Mouse (Mus musculus): ENCODE results near the gene Fezf1. TPM values are rescaled to one million over a fixed set of nuclear protein-coding genes. Genes with fewer than 3 reads are reported as not detected.

The Fezf1 gene
- polyA plus RNA-seq, 1 experiment from 2014 or later: 0.73 TPM

GRCm38 (mm10) chr6:23246061-23246789 lies 1.9 kb downstream of the Fezf1 start:
- WGBS: 2% methylated on average over 17 of the region's 17 CpGs
- H3K4me2 ChIP-seq (replicated peaks): peak overlapping the region; percentile 9; the same call in 1 of the 2 replicates
- H3K36me3 ChIP-seq: no peaks in the 10 kb centered on the region
- ATAC-seq (ENCODE audit: low FRiP score, low read depth): no peak
- peak overlapping the region; percentile 45; the same call in 1 of the 2 replicates for H3K4me3 ChIP-seq
- H3K9ac ChIP-seq (replicated peaks): no peak overlapping the region
- peaks cover 18% of the 10 kb centered on the region for H3K4me1 ChIP-seq
- H3K27ac ChIP-seq (replicated peaks): no peak overlapping the region
- H3K9me3 ChIP-seq: no peaks in the 10 kb centered on the region
- H3K27me3 ChIP-seq: peaks cover 89% of the 10 kb centered on the region

GRCm38 (mm10) chr6:23245545-23246011 lies 2.6 kb downstream of the Fezf1 start:
- Histone ChIP-seq H3K9ac (replicated peaks) (no peak overlapping the region), H3K4me3 (peak overlapping the region; percentile 18)

GRCm38 (mm10) chr6:23245121-23245520 lies 3.0 kb downstream of the Fezf1 start:
- Histone ChIP-seq H3K4me2 (replicated peaks) (no peak overlapping the region), H3K9ac (replicated peaks) (no peak overlapping the region), H3K4me3 (no peak overlapping the region)

More at GRCm38 (mm10) chr6:23245545-23246011, 2.6 kb downstream of the Fezf1 start:
- H3K36me3 ChIP-seq: no peaks in the 10 kb centered on the region
- 2% methylated on average over 23 of the region's 23 CpGs for WGBS
- peak overlapping the region; percentile 9; the same call in 1 of the 2 replicates for H3K4me2 ChIP-seq (replicated peaks)
- no peaks in the 10 kb centered on the region for H3K9me3 ChIP-seq
- no peak overlapping the region for H3K27ac ChIP-seq (replicated peaks)
- peaks cover 18% of the 10 kb centered on the region for H3K4me1 ChIP-seq
- H3K27me3 ChIP-seq: peaks cover 93% of the 10 kb centered on the region
- ATAC-seq (ENCODE audit: low FRiP score, low read depth): no peak

GRCm38 (mm10) chr6:23243821-23244760 lies 4.1 kb downstream of the Fezf1 start:
- Histone ChIP-seq H3K36me3 (no peaks in the 10 kb centered on the region), H3K27ac (replicated peaks) (no peak overlapping the region), H3K4me1 (peaks cover 15% of the 10 kb centered on the region), H3K9me3 (no peaks in the 10 kb centered on the region), H3K4me2 (replicated peaks) (no peak overlapping the region), H3K9ac (replicated peaks) (no peak overlapping the region), H3K4me3 (no peak overlapping the region), H3K27me3 (peaks cover 85% of the 10 kb centered on the region)
- 4% methylated on average over 15 of the region's 15 CpGs for whole genome bisulfite sequencing
- peak; percentile 64; the same call in 1 of the 2 replicates for ATAC-seq (ENCODE audit: low FRiP score, low read depth)

More at GRCm38 (mm10) chr6:23245121-23245520, 3.0 kb downstream of the Fezf1 start:
- 12% methylated on average over 9 of the region's 9 CpGs for WGBS
- peaks cover 90% of the 10 kb centered on the region for H3K27me3 ChIP-seq
- peaks cover 18% of the 10 kb centered on the region for H3K4me1 ChIP-seq
- no peak for ATAC-seq (ENCODE audit: low FRiP score, low read depth)
- H3K27ac ChIP-seq (replicated peaks): no peak overlapping the region
- no peaks in the 10 kb centered on the region for H3K9me3 ChIP-seq
- no peaks in the 10 kb centered on the region for H3K36me3 ChIP-seq

- Histone ChIP-seq H3K9ac (replicated peaks) (no peak overlapping the region), H3K27ac (replicated peaks) (no peak overlapping the region), H3K4me3 (no peak overlapping the region), H3K27me3 (no peaks in the 10 kb centered on the region), H3K4me1 (peaks cover 5% of the 10 kb centered on the region; the same call in 1 of the 2 replicates), H3K9me3 (no peaks in the 10 kb centered on the region), H3K36me3 (no peaks in the 10 kb centered on the region), H3K4me2 (replicated peaks) (no peak overlapping the region)
- ATAC-seq (ENCODE audit: low FRiP score, low read depth): no peak
- 30% methylated on average over 3 of the region's 3 CpGs for WGBS
Observed at GRCm38 (mm10) chr6:23211499-23211898, 36.7 kb downstream of the Fezf1 start.

GRCm38 (mm10) chr6:23207791-23208190 lies 40.4 kb downstream of the Fezf1 start:
- Histone ChIP-seq H3K36me3 (no peaks in the 10 kb centered on the region), H3K4me1 (peaks cover 5% of the 10 kb centered on the region; the same call in 1 of the 2 replicates), H3K27me3 (no peaks in the 10 kb centered on the region), H3K27ac (replicated peaks) (no peak overlapping the region), H3K4me3 (no peak overlapping the region), H3K4me2 (replicated peaks) (no peak overlapping the region), H3K9me3 (no peaks in the 10 kb centered on the region), H3K9ac (replicated peaks) (no peak overlapping the region)
- 0 out of 2 replicates have a peak, but pooled peaks have one; percentile 19 for ATAC-seq (ENCODE audit: low FRiP score, low read depth)
- 63% methylated on average over 4 of the region's 4 CpGs for WGBS

GRCm38 (mm10) chr6:23202630-23203029 lies 45.5 kb downstream of the Fezf1 start:
- Histone ChIP-seq H3K9ac (replicated peaks) (no peak overlapping the region), H3K4me1 (no peaks in the 10 kb centered on the region), H3K4me2 (replicated peaks) (no peak overlapping the region), H3K36me3 (no peaks in the 10 kb centered on the region), H3K27ac (replicated peaks) (no peak overlapping the region), H3K27me3 (no peaks in the 10 kb centered on the region), H3K4me3 (no peak overlapping the region), H3K9me3 (no peaks in the 10 kb centered on the region; the same call in 1 of the 2 replicates)
- no peak for ATAC-seq (ENCODE audit: low FRiP score, low read depth)
- WGBS: 89% methylated on average over 11 of the region's 11 CpGs

Other genes starting within 250 kb of the Fezf1 start
- 0.92 and 1.6 TPM in 2 replicates for gene Aass, start 115.4 kb downstream of the Fezf1 start, polyA plus RNA-seq (2016; fragmentation: Nextera tagmentation; extraction: Ambion mirVana)